Mouse (Mus musculus) c-Kit-positive CD71-negative TER-119-negative erythroid progenitor cells, embryonic 14.5 days (primary cell): ENCODE measurements around the gene Eps8.

ENCODE experiments used
- DNase-seq: peaks from one replicate; pipeline ENCODE4 v3.0.0-alpha.2; 2013; ENCODE audit warnings: low read depth

The Eps8 gene

DNA sequence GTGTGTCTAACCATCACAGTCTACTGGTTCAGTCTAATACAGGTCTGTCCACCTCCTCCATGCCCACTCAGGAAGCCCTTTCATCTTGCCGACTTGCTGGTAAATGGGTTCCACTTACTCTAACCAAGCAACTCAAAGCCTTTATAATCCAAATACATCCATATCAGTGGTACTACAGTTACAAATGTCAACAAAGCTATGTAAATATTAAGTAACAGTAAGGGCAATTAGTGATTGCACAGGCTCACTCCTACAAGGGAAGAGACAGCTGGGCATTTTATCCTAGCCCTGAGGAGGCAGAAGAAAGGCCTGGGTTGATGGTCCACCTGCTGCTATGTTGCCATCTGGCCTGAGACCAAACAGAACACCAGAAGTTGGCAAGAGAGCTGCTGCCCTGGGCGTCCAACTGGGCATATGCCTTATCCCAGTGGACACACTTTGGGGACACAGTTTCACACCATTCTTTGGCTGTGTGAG, 42.6 kb downstream of the Eps8 start:
- DNase-seq: no peak

DNA sequence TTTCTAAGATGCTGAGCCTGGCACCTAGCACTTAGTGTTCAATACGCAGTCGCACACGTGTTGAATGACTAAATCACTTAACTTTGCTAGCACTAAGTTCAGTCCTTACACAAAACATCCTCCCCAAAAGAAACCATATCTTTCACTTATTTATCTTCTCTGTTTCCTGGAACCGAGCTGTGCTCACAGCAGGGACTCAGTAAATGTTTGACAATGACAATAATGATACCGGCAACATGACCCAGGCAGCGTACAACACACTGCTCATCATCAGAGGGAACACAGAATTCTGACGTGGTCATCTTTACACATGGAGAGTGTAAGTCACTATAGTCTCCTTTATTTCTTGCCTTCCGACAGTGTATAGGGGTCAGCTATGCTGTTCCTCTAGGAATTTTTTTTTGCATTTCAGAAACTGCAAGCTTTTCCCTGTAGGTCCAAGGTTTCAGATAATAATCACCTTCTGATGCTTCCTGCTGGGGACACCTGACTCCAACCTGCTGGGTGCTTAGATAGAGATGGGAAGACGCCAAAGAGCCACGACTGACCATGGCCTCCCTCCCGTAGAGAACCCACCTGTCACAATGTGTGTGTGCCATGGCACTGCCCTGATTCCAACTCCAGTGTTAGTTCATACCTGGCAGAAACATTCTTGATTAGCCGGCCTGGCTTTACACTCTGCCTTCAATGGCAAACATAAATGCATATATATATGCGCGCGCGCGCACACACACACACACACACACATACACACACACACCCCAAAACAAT, 46.3 kb downstream of the Eps8 start:
- no peak for DNase-seq

DNA sequence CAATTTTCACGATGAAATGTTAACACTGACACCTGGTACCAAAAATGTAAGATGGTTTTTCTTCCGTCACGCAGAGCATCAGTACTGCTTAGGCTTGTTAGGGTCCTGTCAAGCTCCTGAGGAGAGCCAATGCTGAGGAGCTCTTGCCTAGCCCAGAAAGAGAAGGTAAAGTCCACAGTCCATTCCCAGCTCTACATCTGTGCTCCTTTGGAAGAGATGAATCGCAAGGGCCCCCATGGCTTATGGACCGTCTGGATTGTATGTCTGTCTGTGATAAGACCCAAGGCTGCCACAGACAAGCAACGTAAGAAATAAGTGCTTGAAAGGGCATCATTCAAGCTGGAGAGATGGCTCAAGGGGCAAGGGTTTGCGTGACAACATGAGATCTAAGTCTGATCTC, 48.1 kb downstream of the Eps8 start:
- DNase-seq: no peak

DNA sequence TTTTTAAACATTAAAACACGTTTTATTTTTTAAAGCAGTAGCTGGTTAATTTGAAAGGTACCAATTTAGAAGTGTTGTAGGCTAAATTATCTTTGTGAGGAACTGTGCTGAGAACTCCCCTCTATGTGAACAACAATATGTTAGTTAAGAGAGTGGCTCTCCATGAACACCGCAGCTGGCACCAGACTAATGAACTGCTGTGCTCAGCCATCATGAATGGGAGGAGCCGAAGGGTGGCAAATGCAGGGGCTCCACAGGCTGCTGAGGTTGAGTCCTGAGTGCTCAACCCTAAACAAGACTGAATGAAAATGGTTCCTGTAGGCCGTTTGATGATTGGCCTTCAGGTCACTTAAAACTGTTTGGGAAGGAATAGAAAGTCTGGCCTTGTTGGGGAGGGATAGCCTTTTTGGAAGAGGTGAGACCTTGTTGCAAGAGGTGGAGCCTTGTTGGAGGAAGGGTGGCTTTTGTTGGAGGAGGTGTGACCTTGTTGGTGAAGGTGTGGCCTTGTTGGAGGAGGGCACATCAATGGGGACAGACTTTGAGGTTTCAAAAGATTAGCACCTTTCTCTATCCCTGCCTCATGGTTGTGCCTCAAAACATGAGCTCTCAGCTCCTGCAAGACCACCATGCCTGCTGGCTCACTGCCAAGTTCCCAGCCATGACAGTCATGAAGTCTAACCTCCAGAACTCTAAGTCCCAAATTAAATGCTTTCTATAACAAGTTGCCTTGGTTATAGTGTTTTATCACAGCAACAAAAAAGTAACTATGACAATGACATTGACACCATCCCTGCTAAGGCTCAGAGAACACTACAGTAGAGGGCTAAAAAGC, 50.0 kb downstream of the Eps8 start:
- DNase-seq: no peak

DNA sequence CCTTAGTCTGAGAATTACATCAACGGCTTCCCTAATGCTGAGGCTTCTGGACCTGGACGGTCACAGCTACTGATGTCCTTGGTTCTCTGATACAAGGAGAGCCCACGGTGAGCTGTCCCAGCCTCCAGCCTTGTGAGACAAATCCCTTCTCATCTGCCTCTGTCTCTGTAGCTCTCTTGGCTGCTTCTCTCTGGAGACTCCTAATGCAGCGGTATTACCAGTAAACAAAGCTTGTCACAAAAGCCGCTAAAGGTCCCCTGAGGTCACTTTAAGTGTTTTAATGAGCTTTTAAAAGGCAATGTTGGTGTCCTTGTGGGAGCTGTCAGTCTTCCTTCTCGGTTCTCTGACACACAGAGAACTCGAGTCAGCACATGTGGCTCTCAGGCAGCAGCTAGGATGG, 56.4 kb downstream of the Eps8 start:
- DNase-seq: no peak

DNA sequence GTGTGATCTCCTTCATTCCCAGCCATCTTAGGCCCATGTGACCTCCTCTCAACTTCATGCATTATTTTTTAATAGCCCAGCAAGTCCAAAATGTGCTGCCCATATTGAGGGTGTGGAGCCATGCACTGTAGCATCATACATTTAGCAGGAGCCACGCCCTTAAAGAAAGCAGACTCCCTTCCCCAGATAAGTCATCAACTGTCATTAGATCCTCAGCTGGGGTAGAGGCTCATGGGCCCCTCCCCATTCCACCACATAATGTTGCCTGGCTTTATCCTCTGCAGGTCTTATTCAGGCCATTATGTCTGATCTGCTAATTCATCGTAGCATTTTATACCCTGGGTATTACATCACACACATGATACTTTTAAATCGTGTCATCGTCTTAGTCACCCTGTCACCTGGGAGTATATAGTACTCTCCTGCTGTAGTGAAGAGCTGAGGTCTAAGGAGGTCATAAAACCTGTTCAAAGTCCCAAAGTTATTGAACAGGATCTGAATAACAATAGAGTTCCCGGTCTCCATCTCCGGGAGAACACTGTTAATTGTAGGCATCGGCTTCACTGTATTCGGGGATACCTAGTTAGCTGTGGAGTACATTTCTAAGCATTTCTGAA, 57.1 kb downstream of the Eps8 start:
- DNase-seq: no peak

DNA sequence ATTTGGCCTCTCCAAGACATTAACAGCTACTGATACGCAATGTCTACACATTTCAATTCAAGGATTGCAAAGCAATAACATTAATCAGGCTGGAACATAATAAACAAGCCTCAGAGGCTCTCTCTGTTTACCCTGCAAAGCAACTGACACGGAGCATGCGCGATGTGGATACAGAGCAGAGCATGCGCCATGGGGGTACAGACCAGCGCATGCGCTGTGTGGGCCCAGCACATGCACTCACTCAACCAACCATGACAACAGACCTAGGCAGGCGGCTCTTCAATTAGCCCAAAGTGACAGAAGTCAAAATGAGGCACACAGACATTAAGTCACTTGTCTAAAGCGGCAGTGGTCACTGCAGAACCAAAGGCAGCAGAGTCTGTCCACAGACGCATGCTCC, 62.1 kb downstream of the Eps8 start:
- no peak for DNase-seq

DNA sequence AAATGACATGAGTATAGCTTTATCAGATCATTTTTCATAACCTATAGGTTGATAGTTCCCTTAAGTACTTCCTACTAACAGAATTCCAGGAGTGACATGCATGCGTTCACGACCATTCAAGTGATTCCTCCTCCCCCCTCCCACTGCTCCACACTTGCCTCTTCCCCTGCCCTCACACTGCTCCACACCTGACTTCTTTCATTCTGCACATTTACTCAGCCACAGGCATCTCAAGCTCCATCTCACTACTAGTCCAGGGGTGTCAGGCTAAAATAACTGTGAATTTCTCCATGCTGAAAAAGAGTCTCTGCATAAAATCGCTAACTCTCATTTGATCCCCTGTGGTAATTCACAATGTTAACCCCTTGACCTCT, 65.4 kb downstream of the Eps8 start:
- no peak for DNase-seq

DNA sequence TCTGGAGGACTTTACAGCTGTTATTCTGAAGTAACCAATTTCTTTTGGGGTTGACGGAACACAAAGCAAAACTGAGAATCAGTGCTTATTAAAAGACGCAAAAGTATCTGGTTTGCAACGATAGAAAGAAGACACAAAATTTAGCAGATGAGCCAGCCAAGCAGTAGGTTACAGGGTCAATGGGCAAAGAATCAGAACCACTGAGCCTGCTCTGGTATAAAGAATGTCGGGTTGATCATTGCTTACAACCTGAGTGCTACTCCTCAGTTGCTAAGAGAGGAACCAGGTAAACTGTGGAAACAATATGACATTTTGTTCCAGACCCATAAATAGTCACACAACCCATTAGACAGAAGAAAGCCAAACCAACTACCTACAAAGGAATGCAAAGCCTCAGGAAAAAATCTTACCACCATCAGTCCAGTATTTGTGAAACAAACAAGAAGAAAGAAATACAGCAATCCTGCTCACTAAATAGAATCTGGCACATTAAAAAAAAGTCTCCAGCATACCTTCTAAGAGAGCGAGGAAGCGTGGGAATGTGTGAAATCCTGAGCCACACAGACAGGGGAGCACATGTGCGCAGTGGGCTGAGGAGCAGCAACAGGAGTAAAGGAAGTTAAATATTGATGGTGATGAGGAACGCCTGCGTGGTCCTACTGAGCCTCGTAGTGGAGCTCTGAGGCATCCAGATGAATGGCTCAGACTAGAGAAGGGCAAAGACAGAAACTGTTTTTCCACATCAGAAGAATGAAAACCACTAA, 66.0 kb downstream of the Eps8 start:
- DNase-seq: no peak

DNA sequence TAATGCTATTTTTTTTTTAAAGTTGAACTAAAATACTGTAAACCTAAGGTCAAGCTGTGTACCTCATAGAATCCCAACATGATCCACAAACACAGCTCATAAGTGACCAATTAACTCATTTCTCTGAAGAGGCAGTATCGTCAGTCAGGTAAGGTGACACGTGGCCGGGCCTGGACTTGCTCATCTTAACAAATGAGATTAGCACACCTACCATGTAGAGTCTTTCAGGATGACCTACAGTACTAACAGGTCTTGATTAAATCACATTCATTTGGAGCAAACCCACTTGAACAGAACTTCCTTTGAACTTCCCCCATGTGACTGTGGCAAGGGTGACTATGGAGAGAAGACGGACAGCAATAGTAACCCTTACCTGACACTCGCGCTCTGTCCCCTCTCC, 66.8 kb downstream of the Eps8 start:
- DNase-seq: no peak

DNA sequence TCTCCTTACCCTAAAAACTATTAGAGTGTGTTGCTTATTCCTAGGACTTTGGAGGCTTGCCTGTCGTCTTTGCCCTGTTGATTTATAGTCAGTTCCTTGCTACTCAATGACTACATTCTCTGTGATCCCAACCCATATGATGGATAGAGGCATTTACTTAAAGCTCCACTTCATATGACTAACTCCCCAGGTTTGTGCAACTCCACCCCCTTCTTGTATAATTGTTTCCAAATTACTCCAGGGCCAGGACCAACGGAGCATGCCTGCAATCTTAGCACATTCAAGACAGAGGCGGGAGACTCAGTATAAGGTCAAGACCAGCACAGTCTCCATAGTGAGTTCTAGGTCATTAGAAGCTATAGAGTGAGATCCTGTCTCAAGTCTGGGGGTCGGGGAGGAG, 69.4 kb downstream of the Eps8 start:
- no peak for DNase-seq

DNA sequence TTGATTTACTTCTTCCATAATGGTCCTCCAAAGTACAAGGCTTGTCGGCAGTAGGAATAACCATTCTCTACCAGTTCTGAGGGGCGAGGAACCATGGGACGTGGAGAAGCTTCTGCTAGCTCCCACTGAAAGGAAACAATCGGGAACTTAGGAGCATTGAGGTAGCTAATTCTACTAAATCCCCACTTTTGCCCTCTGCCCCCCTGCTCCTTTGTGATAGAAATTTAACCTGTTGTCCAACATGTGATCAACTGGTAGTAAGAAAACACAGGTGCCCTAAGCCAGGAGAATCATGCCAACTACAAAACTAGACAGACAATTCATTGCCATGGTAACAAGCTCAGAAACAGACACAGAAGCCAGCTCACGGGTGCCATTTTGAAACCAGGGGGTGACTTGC, 71.6 kb downstream of the Eps8 start:
- no peak for DNase-seq

DNA sequence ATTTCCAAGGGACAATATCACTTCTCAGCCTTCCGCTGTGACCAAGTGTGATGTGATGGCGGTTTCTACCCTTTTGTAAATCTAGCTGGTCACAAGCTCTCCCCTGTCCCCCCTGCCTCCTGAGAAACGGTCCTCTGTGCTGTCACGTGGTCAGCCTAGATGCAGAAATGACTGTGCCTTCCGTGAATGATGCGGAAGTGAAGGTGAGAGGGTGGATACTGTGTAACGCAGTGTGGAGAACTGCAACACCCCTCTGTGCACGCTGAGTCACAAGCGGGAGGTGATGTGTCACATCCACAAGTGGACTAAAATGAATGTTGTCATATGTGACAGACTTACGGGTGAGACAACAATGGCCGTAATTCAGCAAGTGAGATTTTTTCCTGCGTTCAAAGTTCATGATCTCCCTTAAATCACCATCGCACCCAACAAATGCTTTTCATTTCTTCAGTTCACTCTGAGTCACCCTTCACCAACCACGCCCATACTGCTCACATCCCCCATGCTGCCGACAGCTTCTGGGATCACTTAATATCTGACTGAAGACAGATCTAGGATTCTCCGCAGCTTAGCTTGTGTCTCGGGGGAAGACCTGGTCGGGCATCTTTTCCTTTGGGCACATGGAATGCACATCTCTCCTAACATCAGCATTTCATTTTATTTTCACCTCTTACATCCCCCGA, 72.3 kb downstream of the Eps8 start:
- DNase-seq: no peak

DNA sequence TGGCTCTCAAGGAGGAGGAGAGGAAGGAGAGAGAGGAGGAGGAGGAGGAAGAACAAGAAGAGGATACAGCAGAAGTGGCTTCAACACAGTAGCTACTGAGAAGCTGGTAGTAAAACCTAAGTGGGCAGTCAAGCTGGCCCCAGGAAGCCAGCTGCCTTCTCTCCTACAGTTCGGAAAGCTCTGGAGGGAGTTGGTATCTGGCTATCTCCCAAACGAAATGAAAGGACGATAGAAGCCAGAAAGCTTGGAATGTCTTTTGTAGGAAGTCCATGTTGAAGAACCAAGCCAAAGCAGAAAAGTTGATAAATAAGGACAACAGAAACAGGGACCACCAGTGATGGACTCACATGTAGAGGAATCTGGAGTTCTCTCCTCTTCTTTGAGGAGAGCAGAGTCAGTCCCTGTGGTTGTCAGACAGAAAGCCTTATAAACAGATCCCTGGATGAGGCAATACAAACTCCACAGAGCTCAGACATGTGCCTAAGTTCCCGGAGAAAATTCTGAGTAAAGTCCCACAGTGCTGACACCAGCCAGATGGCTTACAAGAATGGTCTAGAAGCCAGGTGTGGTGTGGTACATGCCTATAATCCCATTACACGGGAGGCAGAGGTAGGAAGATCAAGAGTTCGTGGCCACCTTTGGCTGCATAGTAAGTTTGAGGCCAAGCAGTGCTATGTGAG, 73.2 kb downstream of the Eps8 start:
- no peak for DNase-seq

DNA sequence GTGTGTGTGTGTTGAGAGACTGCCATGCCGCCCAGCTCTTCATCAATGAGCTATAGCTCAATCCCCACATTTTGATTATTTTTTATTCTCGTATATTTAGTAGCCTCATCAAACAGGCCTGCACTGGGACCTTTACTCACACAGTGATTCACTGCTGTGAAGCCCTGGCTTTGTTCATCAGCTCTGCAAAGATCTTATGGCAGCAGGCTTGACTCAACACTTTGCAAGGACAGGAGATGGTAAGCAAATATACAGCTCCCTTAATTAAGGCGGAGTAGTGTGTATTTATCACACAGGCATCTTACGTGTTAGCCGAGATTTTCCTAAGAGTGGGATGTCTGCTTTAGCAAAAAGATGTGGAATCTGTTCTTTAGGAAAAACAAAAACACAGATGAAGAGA, 74.2 kb downstream of the Eps8 start:
- DNase-seq: no peak

DNA sequence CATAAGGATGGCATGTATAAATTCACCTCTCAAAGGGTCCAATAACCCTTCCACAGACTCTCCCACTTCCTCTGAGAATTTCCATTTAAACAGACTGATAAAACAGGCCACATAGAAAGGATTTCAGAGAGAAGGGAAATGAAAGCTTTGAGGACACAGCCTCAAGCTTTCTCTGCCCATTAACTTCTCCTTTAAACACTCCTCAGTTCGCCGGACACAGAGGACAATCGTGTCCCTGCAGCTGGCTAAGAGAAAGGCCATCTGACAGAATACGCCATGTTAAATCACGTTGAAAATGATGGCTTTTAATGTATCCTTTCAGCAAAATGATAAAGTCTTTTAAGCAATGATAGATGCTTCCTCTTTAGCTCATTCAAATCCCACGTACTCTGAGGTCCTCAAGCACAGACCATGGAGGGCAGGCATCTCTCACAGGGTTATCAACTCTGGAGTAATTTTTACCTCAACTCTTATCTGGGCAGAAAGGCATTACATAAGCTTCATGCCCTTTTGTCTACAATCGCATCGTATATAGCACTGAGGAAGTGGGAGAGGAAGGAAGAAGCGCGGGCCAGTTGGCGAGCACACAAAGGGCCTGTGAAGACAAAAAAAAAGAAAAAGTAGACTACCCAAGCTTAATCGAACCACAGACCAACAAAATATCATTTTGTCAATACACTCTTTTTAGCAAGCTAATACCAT, 77.9 kb downstream of the Eps8 start:
- no peak for DNase-seq

DNA sequence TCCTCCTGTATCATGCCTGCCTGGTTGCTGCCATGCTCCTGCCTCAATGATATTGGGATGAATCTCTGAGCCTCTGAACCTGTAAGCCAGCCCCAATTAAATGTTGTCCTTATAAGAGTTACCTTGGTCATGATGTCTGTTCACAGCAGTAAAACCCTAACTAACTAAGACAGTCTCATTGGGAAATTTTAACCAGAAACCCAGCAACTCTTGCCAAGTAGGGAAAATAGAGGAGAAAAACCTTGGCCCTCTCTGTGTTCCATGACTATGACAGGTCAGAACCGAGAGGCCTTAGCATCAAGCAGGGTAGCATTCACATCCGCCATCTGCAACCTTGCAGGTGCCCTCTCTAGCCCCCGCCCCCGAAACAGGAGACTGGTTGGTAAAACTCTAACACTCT, 78.6 kb downstream of the Eps8 start:
- no peak for DNase-seq

DNA sequence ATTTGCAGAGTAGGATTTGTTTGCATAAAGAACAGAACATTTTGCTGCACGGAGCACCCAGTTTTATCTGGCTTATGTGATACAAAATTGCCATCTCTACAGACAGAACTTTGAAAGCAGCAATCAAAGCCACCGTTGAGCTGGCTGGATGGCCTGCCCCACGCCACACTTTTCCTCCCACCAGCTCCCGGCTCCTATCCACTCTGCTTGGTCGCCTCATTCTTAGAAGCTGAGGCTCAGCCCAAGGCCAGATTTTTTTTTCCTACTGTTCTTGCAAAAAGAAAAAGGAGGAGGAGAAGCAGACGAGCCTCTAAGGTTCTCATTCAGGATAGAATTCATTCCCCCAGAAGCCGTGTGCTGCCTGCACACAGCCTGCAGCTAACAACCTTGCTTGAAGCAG, 80.8 kb downstream of the Eps8 start:
- no peak for DNase-seq

DNA sequence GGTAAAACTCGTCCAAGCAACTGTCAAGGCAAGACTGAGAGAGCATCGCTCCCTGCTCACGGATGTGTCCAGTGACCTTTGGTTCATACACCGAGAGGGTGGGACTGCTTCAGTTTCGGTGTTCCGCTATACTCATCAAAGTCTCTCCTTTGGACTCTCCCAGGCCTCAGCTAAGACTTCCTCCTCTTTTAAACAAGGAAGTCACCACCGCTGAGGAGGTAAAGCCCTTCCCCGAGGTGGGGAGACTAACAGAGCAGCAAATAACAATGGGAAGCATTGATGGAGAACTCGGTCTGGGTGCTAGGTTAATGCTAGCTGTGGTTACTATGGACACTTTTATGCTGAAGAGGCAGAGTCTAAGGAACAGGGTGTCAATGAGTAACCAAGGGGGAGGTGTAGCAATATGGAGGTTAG, 84.0 kb downstream of the Eps8 start:
- DNase-seq: no peak

DNA sequence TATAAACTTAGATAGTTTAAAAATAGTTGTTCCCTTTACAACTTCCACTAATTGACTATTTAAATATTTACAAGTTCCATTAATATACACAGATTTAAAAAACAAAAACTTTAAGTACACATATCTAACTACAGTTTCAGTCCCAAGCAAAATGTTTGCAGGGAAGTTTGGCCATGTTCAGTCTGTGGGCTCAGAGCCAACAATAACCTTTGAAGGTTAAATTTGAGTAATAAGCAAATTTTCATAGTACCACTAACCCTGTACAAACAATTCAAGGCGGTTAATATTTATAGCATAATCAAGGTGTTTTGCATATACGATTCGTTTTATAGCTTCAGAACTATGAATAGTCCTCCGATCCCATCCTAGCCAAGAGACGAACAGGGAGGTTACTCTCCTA, 84.7 kb downstream of the Eps8 start:
- no peak for DNase-seq

DNA sequence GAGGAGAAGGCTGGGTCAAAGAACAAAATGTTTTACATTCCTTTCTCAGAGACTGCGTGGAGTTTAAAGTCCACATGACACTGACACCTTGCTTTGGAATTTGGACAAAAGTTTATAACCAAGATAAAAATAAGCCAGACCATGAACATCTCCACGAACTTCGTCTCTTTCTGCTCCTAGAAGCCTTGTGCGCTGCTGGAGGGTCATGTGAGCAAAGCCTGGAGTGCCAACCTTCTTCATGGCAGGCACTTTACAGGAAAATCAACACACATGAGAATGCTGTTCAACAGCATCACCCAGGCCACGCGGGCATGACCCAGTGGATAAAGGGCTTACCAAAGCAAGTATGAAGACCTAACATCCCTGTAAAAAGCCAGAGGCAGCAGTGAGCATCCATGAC, 85.6 kb downstream of the Eps8 start:
- DNase-seq: no peak
